Mouse (Mus musculus) G1E (cell line): Measurements from ENCODE around the gene Nfix.

Experiments
- CTCF ChIP-seq: IDR thresholded peaks from 2 replicates; pipeline ENCODE4 v1.5.1; 2012; ENCODE audit warnings: low read depth, low read length, inconsistent platforms, mixed read lengths
- GATA1 ChIP-seq: IDR thresholded peaks from 2 replicates; pipeline ENCODE4 v1.6.1; 2012; ENCODE audit warnings: borderline replicate concordance, low read length, inconsistent platforms, mixed read lengths
- POLR2AphosphoS5 ChIP-seq: IDR thresholded peaks from 2 replicates; pipeline ENCODE4 v1.6.1; 2012; ENCODE audit warnings: low read depth, low read length, inconsistent platforms; ENCODE audit not compliant: insufficient replicate concordance
- TAL1 ChIP-seq: conservative IDR thresholded peaks from 2 replicates; pipeline ENCODE4 v1.6.1; 2012; ENCODE audit warnings: low read depth, low read length, inconsistent platforms, mixed read lengths

- TF ChIP-seq CTCF (no peak), GATA1 (no peak), POLR2AphosphoS5 (no peak), TAL1 (no peak)
Measured at GRCm38 (mm10) chr8:84734680-84735079, 65.5 kb downstream of the Nfix start.
